Mouse (Mus musculus) intestine, postnatal 0 days (tissue): ENCODE measurements around the gene Nhs. TPM values are rescaled to one million over a fixed set of nuclear protein-coding genes. Genes with fewer than 3 reads are reported as not detected.

Experiments used
- ATAC-seq: fragments of 200-750 bp; cut with Nextera tagmentation; 2 replicates; pipeline ENCODE4 v1.8.0; 2017; ENCODE audit warnings: mild to moderate bottlenecking, moderate TSS enrichment, moderate library complexity
- H3K27ac ChIP-seq: fragments of 300-500 bp; sonication (generic); 2 replicates; pipeline ENCODE4 v1.5.1; 2014; ENCODE audit warnings: mild to moderate bottlenecking, low read depth, low read length, moderate library complexity
- H3K27me3 ChIP-seq: fragments of 300-500 bp; sonication (generic); replicated peaks from 2 replicates; pipeline ENCODE4 v1.6.1; 2014; ENCODE audit warnings: low read length, mixed read lengths; ENCODE audit not compliant: control insufficient read depth, insufficient read depth
- H3K36me3 ChIP-seq: fragments of 300-500 bp; sonication (generic); 2 replicates; pipeline ENCODE4 v1.6.1; 2014; ENCODE audit warnings: mild to moderate bottlenecking, moderate library complexity; ENCODE audit not compliant: control insufficient read depth, insufficient read depth
- H3K4me1 ChIP-seq: fragments of 300-500 bp; sonication (generic); replicated peaks from 2 replicates; pipeline ENCODE4 v1.6.1; 2014; ENCODE audit warnings: antibody characterized with exemption, low read length, mixed read lengths; ENCODE audit not compliant: control insufficient read depth, insufficient read depth
- H3K4me2 ChIP-seq: fragments of 300-500 bp; sonication (generic); replicated peaks from 2 replicates; pipeline ENCODE4 v1.6.1; 2014; ENCODE audit warnings: low read depth, mild to moderate bottlenecking, moderate library complexity
- H3K4me3 ChIP-seq: fragments of 300-500 bp; sonication (generic); 2 replicates; pipeline ENCODE4 v1.5.1; 2014; ENCODE audit warnings: low read depth, low read length
- H3K9ac ChIP-seq: fragments of 300-500 bp; sonication (generic); 2 replicates; pipeline ENCODE4 v1.6.1; 2014; ENCODE audit warnings: mild to moderate bottlenecking, low read depth, low read length
- H3K9me3 ChIP-seq: fragments of 300-500 bp; sonication (generic); 2 replicates; pipeline ENCODE4 v1.6.1; 2016; ENCODE audit warnings: mixed run types; ENCODE audit not compliant: control insufficient read depth
- CTCF ChIP-seq: sonication (generic); IDR thresholded peaks from 2 replicates; pipeline ENCODE4 v1.5.1; 2016; ENCODE audit warnings: low read depth, mild to moderate bottlenecking, control low read depth, antibody characterized with exemption, moderate library complexity
- WGBS: fragments of 180-500 bp; shearing (Covaris S2); extraction: QIAGEN DNeasy Blood & Tissue Kit; methylation state at CpG from one replicate; pipeline ENCODE4 v1.1.7; 2014; 5-methylcytosine and 5-hydroxymethylcytosine counted together
- polyA plus RNA-seq: library from polyadenylated mRNA; unstranded; fragments of >200 nt; fragmentation: Nextera tagmentation; extraction: Ambion mirVana; gene quantifications from 2 replicates; pipeline ENCODE4 v1.2.1, GENCODE M21; 2015

The Nhs gene
- polyA plus RNA-seq, 1 experiment from 2014 or later: 0.34 TPM

GRCm38 (mm10) chrX:161907595-161908592, 251.6 kb downstream of the Nhs start:
- H3K9me3 ChIP-seq: no peaks in the 10 kb centered on the region
- TF ChIP-seq CTCF: no peak
- no peaks in the 10 kb centered on the region for H3K36me3 ChIP-seq
- H3K4me2 ChIP-seq: peak overlapping the region; percentile 69
- no peak overlapping the region for H3K9ac ChIP-seq
- no peak for ATAC-seq
- H3K27ac ChIP-seq: no peak overlapping the region
- WGBS: 32% methylated on average over 50 of the region's 53 CpGs
- peaks cover 39% of the 10 kb centered on the region for H3K27me3 ChIP-seq
- no peaks in the 10 kb centered on the region for H3K4me1 ChIP-seq
- H3K4me3 ChIP-seq: peak overlapping the region; percentile 38

- H3K9ac ChIP-seq: no peak overlapping the region
- H3K4me1 ChIP-seq: no peaks in the 10 kb centered on the region
- no peak for ATAC-seq
- TF ChIP-seq CTCF: no peak
- no peaks in the 10 kb centered on the region for H3K36me3 ChIP-seq
- no peaks in the 10 kb centered on the region for H3K27me3 ChIP-seq
- H3K9me3 ChIP-seq: no peaks in the 10 kb centered on the region
- H3K27ac ChIP-seq: no peak overlapping the region
- no peak overlapping the region for H3K4me2 ChIP-seq
- WGBS: 65% methylated on average over 2 of the region's 2 CpGs
- H3K4me3 ChIP-seq: no peak overlapping the region
Observed at GRCm38 (mm10) chrX:161894442-161894841, 265.1 kb downstream of the Nhs start.

- no peaks in the 10 kb centered on the region for H3K9me3 ChIP-seq
- WGBS: 88% methylated on average over 3 of the region's 3 CpGs
- TF ChIP-seq CTCF: no peak
- no peak overlapping the region for H3K27ac ChIP-seq
- ATAC-seq: no peak
- no peak overlapping the region for H3K9ac ChIP-seq
- no peak overlapping the region for H3K4me2 ChIP-seq
- H3K4me3 ChIP-seq: no peak overlapping the region
- H3K4me1 ChIP-seq: no peaks in the 10 kb centered on the region
- H3K27me3 ChIP-seq: no peaks in the 10 kb centered on the region
- no peaks in the 10 kb centered on the region for H3K36me3 ChIP-seq
Observed at GRCm38 (mm10) chrX:161883661-161884060, 275.9 kb downstream of the Nhs start.

GRCm38 (mm10) chrX:161877123-161877522, 282.4 kb downstream of the Nhs start:
- TF ChIP-seq CTCF: no peak
- no peak overlapping the region for H3K27ac ChIP-seq
- H3K4me3 ChIP-seq: no peak overlapping the region
- H3K4me2 ChIP-seq: no peak overlapping the region
- no peaks in the 10 kb centered on the region for H3K36me3 ChIP-seq
- no peak for ATAC-seq
- H3K4me1 ChIP-seq: no peaks in the 10 kb centered on the region
- H3K27me3 ChIP-seq: no peaks in the 10 kb centered on the region
- 71% methylated on average over 1 of the region's 1 CpGs for WGBS
- no peaks in the 10 kb centered on the region for H3K9me3 ChIP-seq
- no peak overlapping the region for H3K9ac ChIP-seq

- Histone ChIP-seq H3K4me3 (no peak overlapping the region), H3K4me2 (no peak overlapping the region), H3K9me3 (no peaks in the 10 kb centered on the region), H3K36me3 (no peaks in the 10 kb centered on the region), H3K27ac (no peak overlapping the region), H3K9ac (no peak overlapping the region), H3K27me3 (no peaks in the 10 kb centered on the region), H3K4me1 (no peaks in the 10 kb centered on the region)
- ATAC-seq: no peak
- peak; percentile 42 for TF ChIP-seq CTCF
Observed at GRCm38 (mm10) chrX:161873511-161873910, 286.0 kb downstream of the Nhs start.

GRCm38 (mm10) chrX:161871306-161871705, 288.2 kb downstream of the Nhs start:
- ATAC-seq: no peak
- TF ChIP-seq CTCF: no peak
- no peaks in the 10 kb centered on the region for H3K9me3 ChIP-seq
- no peak overlapping the region for H3K9ac ChIP-seq
- H3K27ac ChIP-seq: no peak overlapping the region
- no peaks in the 10 kb centered on the region for H3K36me3 ChIP-seq
- WGBS: 87% methylated on average over 7 of the region's 7 CpGs
- H3K4me2 ChIP-seq: no peak overlapping the region
- no peaks in the 10 kb centered on the region for H3K27me3 ChIP-seq
- no peak overlapping the region for H3K4me3 ChIP-seq
- no peaks in the 10 kb centered on the region for H3K4me1 ChIP-seq
